Mouse (Mus musculus): Measurements from ENCODE around the gene Rasa4.
A peak's percentile ranks its signal among the peaks of the same experiment; 100 is the strongest.
"Not testable (repeated sequence)": the region's sequence is repeated elsewhere in the genome, so short reads cannot be mapped to it uniquely, and the experiment has no call there.

Rasa4 gene

DNA sequence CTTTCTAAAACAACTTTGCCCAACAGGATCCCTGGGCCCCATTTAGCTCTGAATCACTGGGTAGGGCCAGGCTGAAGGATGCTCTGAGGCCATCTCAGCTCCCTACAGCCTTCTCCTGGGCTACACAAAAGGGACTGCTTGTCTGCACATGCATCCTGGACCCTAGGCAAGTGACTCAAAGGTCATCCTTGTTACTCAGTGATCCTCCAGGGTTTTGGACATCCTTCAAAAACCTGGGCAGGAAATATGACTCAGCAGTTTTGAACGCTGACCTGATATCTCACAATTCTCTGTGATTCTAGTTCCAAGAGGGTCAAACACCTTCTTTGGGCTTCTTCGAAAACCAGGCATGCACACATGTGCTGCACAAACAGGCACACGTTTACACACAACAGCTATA, 25.3 kb downstream of the Rasa4 start:
- DNase-seq (ENCODE audit: low spot score): no peak

GRCm38 (mm10) chr5:136113546-136113945, 29.8 kb downstream of the Rasa4 start:
- DNase-seq (ENCODE audit: low spot score): not testable (repeated sequence)

DNA sequence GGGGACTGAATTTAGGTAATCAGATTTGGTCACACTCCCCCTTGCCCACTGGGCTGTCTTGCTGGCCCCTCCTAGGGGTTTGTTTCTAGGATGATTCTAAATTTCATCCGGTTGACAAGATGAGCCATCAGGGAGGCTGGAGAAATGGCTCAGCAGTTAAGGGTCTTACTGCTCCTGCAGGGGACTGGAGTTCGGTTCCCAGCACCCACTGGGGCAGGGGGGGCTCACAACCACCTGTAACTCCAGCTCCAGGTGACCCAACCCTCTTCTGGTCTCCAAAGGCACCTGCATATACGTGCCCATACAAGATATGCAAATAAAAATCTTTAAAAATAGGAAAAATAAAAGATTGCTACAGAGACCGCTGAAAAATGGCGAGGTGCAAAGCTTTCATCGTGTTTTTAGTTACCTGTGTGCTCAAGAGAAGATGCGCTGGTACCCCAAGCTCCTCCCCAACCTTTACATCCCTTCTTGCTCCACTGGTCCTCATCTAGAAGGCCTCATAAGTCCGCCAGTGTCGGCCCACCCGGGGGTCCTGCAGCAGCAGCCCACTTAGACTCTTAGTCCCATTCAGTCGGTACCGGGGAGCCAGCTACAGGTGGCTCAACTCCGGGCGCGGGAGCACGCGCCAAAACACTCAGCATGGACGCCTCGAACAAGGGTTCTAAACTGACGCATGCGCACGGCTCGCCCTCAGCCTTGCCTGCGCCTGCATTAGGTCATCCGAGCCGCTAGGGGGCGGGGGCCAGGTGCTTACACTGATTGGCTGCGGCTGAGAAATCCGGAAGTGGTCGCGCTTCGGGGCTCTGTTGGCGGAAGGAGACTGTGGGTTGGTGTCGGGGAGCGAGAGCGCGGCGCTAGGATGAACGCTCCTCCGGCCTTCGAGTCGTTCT, 32.4 kb downstream of the Rasa4 start, which contains the start of gene Polr2j:
Gene Polr2j, plus strand, starts transcription at position 741 of the 893 bp plus-strand sequence.
- DNase-seq (ENCODE audit: low spot score): peak; percentile 97

DNA sequence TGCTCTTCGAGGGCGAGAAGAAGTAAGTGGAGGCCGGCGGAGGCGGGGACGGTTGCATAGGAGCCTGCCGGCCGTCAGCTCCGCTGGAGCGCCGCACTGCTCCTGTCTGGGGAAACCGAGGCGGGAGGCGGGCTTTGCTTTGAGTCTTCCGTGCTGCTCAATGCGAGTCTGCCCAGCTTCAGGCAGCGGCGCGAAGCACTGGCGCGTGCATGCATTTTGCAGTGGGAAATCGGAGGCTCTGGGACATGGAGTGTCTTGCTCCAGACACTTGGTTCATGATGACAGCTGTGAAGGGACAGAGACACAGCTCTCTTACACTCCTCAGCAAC, 33.0 kb downstream of the Rasa4 start:
- DNase-seq (ENCODE audit: low spot score): no peak

DNA sequence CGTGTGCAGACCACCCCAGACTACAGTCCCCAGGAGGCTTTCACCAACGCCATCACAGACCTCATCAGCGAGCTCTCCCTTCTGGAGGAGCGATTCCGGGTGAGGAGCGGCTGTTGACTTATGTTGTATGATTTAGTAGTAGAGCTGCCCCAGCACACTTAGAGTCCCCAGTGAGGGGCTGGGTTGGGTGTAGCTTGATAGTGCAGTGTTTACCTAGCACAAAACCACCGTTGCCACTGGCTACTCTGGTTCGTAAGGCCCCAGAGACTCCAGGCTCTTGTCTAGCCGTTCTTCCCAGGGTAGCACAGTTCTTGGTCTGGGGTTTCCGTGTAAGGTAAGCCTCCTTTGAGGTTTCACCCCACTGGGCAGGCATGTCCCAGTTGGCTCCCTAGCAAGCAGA, 38.4 kb downstream of the Rasa4 start:
- no peak for DNase-seq (ENCODE audit: low spot score)

DNA sequence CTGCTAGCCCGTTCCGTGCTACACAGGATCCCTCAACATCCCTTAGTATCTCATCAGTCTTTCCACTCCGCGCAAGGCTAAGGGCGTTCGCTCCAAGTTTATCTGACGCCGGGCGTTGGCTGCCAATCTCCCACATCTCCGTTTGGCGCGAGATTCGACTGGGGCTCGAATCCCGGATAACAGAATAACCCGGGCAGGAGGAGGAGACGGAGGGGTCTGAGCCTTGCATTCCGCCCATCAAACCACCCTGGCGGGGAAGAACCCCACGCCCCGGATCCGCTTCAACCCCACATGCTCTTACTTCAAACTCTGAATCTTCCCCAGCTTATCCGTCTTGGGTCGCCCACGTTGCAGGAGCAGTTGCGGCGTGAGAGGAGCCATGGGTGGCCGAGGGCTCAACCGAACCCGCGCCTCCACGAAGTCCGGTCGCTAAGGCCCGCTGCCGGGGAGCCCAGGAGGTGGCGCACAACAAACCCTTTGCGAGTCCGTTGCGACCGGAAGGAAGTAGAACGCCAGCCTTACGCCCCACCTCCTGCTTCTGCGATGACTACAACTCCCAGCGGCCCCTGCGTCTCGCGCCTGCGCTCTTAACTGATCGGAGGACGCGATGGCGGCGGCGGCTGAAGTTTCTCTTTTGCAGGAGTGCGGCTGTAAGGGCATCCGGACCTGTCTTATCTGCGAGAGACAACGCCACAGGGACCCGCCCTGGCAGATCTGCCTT, 52.0 kb downstream of the Rasa4 start, which contains the start of the genes Lrwd1 and Alkbh4:
Gene Lrwd1, minus strand, starts transcription at position 504 of the 721 bp plus-strand sequence.
Gene Alkbh4, plus strand, starts transcription at position 576 of the 721 bp plus-strand sequence.
- peak; percentile 93 for DNase-seq (ENCODE audit: low spot score)

- DNase-seq (ENCODE audit: low spot score): no peak
These were observed 52.7 kb downstream of the Rasa4 start for GRCm38 (mm10) chr5:136136292-136136990.

DNA sequence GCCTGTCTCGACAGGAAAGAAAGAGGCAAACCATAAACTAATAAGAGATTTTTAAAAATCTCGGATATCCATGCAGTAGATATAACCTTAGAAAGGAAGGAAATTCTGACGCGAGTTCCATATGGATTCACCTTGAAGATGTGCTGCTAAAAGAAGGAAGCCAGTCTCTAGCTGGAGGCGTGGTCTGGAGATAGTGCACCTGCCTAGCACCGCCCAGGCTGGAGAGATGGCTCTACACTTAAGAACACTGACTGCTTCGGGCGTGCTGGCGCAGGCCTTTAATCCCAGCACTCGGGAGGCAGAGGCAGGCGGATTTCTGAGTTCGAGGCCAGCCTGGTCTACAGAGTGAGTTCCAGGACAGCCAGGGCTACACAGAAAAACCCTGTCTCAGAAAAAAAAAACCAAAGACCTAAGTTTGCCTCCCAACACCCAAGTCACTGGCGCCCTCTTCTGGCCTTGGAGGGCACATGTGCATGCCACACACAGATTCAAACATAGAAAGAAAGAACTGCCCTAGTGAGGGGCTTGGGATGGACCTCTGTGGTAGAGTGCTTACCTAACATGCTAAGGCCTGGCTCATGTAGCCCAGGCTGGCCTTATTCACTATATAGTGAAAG, 54.0 kb downstream of the Rasa4 start:
- DNase-seq (ENCODE audit: low spot score): peak; percentile 63

GRCm38 (mm10) chr5:136139393-136139792, 55.7 kb downstream of the Rasa4 start:
- no peak for DNase-seq (ENCODE audit: low spot score)

GRCm38 (mm10) chr5:136140057-136140482, 56.4 kb downstream of the Rasa4 start:
- no peak for DNase-seq (ENCODE audit: low spot score)

- DNase-seq (ENCODE audit: low spot score): no peak
These were observed 59.0 kb downstream of the Rasa4 start for GRCm38 (mm10) chr5:136142746-136143145.

GRCm38 (mm10) chr5:136143161-136143755, 59.5 kb downstream of the Rasa4 start:
- no peak for DNase-seq (ENCODE audit: low spot score)

DNA sequence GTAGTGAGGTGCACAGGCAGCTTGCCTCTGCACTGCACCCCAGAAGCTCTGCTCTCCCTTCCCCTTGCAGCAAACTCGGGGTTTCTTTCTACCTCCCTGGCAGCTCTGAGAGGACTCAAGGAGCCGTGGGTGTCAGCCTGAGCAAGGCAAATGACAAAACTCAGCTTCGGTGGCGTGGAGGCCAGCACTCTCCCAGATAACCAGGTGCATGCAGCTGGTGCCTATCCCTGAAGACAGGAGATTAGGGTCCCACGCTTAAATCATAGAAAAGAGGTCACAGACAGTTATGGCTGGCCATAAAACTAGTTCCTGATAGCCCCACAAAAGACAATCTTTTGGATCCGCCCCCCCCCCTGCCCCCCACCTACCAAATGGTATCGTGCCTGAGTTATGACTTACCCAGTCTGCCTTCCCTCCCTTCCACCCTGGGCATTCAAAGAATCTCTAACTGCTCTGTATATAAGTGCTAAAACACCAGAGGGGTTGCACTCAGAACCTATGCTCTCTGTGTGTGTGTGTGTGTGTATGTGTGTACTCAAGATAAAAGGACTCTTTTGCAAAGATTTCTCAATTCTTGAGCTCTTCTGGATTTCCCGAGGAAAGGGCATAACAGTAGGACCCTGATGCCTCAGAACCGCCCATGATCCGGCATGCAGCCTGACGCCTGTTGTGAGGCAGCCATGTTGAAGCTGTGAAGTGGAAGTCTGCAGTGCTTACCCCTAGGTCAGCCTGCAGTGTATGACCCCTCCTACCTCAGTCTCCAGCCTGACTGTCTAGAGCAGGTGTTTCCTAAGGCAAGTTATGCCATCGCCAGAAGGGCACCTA, 61.1 kb downstream of the Rasa4 start:
- DNase-seq (ENCODE audit: low spot score): no peak

- DNase-seq (ENCODE audit: low spot score): no peak
These were observed 63.2 kb downstream of the Rasa4 start for GRCm38 (mm10) chr5:136146936-136147335.

GRCm38 (mm10) chr5:136147704-136148103, 64.0 kb downstream of the Rasa4 start:
- DNase-seq (ENCODE audit: low spot score): no peak

GRCm38 (mm10) chr5:136149134-136149576, 65.4 kb downstream of the Rasa4 start:
- DNase-seq (ENCODE audit: low spot score): peak; percentile 22

- DNase-seq (ENCODE audit: low spot score): no peak
These were observed 68.6 kb downstream of the Rasa4 start for GRCm38 (mm10) chr5:136152365-136152764.

DNA sequence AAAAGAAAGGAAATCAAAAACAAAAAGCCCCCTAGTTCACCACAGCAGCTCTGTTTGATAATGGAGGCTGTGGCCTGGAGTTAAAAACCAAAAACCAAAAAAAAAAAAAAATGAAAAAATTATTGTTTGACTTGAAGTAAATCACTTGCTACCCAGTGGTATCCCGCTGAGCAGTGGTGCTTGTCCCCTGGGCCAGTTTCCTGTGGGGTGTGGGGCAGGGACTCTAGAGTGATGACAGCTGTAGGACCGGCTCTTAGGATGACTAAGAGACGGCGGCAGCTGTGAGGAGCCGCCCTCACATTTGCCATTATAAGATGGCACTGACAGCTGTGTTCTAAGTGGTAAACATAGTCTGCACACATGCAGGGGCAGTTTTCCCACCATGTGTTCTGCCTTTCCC, 71.7 kb downstream of the Rasa4 start:
- DNase-seq (ENCODE audit: low spot score): no peak

DNA sequence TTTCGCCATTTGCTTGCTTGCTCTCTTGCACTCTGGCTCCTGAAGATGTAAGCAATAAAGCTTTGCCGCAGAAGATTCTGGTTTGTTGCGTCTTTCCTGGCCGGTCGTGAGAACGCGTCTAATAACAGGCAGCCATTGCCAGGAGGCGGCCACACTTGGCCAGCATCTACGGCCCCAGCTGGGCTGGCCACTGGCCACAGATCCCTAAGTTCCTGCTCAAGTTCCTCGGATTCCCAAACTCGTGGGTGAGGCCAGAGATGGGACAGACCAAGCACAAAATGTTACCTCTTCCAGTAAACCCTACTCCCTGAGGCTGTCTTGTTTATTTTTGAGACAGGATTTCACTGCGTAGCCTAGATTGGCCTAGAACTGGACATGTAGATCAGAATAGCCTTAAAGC, 76.4 kb downstream of the Rasa4 start:
- not testable (repeated sequence) for DNase-seq (ENCODE audit: low spot score)
